ENCODE assay signal across 38 mouse cellular contexts in the genomic region with DNA sequence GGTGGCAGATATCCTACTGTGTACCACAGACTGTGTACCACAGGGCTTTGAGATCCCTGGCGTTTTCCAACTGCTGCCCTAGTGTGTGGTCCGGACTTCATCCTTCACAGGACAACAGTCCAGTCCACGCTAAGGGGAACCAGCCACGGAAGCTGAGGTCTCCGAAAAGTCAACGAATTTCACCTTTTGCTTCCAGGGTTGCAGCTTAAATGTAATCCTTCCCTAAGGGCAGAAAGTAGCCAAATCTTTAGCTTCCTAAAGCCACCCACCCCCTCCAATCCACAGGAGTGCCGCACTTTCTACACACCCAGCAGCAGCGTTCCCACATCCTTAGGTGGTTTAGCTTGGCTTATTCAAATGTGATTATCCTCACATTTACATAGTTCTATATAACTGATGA. TPM values are rescaled to one million over a fixed set of nuclear protein-coding genes. Genes with fewer than 3 reads are reported as not detected.
A peak's percentile ranks its signal among the peaks of the same experiment; 100 is the strongest.
DNase-seq lines count a peak whose midpoint lies in the region; ATAC-seq lines count a peak whose summit lies in the region.
"Had no signal": no experiment of that assay in that cellular context is flagged by ENCODE, and none has a peak within 500 bp of the region (broad histone marks: within the 10 kb centered on the region; RNA-seq: fewer than 3 reads in every experiment).

No protein-coding gene starts in this region.

- H3K4me2 ChIP-seq in intestine, embryonic 15.5 days (replicated peaks): peak overlapping the region; percentile 90
- H3K4me2 ChIP-seq in intestine, embryonic 16.5 days (ENCODE audit: low read depth, low read length): no peak overlapping the region
- H3K4me2 ChIP-seq in midbrain, embryonic 12.5 days (replicated peaks): no peak overlapping the region
- H3K4me2 ChIP-seq in midbrain, embryonic 14.5 days (ENCODE audit: low read length): no peak overlapping the region
- H3K4me2 ChIP-seq in stomach, embryonic 16.5 days (ENCODE audit: low read depth, low read length): peak overlapping the region; percentile 63
- H3K4me2 ChIP-seq: heart, embryonic 13.5 days; kidney, embryonic 15.5 days; neural tube, embryonic 12.5 days had no signal

- 7% methylated on average over 8 of the region's 8 CpGs for WGBS in intestine, embryonic 15.5 days
- 19% methylated on average over 8 of the region's 8 CpGs for WGBS in intestine, embryonic 16.5 days
- under 1% methylated on average over 8 of the region's 8 CpGs for WGBS in midbrain, embryonic 12.5 days
- 2% methylated on average over 8 of the region's 8 CpGs for WGBS in midbrain, embryonic 14.5 days
- 17% methylated on average over 8 of the region's 8 CpGs for WGBS in stomach, embryonic 16.5 days

- peak; percentile 32 for DNase-seq in embryo, embryonic 11 days
- DNase-seq in embryo, embryonic 10.5 days (ENCODE audit: low spot score): no peak
- no peak for DNase-seq in midbrain, embryonic 14.5 days
- DNase-seq: adrenal gland, adult 2 months; adrenal gland, postnatal 36 days; cerebellum, adult 18-20 months; gastrocnemius, postnatal 10 days; kidney, postnatal 25 days; liver; lung, adult 2 months; lung, postnatal 36 days; right cerebral cortex, postnatal 14 days; thymus, adult 2 months; thymus, postnatal 36 days had no signal

- peaks cover 4% of the 10 kb centered on the region; the same call in 1 of the 2 replicates for H3K4me1 ChIP-seq in intestine, embryonic 15.5 days (replicated peaks)
- H3K4me1 ChIP-seq in intestine, embryonic 16.5 days (ENCODE audit: control insufficient read depth, insufficient read depth, low read length): peaks cover 8% of the 10 kb centered on the region
- H3K4me1 ChIP-seq in midbrain, embryonic 12.5 days: peaks cover 13% of the 10 kb centered on the region
- H3K4me1 ChIP-seq in midbrain, embryonic 14.5 days (ENCODE audit: control insufficient read depth, insufficient read depth, low read length): 0 out of 2 replicates have a peak, but pooled peaks cover 2% of the 10 kb centered on the region
- no peaks in the 10 kb centered on the region for H3K4me1 ChIP-seq in stomach, embryonic 16.5 days (ENCODE audit: control insufficient read depth, insufficient read depth, low read length)

- no peaks in the 10 kb centered on the region for H3K36me3 ChIP-seq in intestine, embryonic 15.5 days
- no peaks in the 10 kb centered on the region for H3K36me3 ChIP-seq in intestine, embryonic 16.5 days (ENCODE audit: control insufficient read depth, insufficient read depth, low read length)
- no peaks in the 10 kb centered on the region for H3K36me3 ChIP-seq in midbrain, embryonic 12.5 days
- H3K36me3 ChIP-seq in midbrain, embryonic 14.5 days (ENCODE audit: control insufficient read depth, insufficient read depth, low read length): no peaks in the 10 kb centered on the region
- H3K36me3 ChIP-seq in stomach, embryonic 16.5 days (ENCODE audit: control insufficient read depth, insufficient read depth, low read length): no peaks in the 10 kb centered on the region
- H3K36me3 ChIP-seq: heart, embryonic 13.5 days; hindbrain, embryonic 10.5 days; kidney, embryonic 15.5 days; neural tube, embryonic 12.5 days had no signal

- no peaks in the 10 kb centered on the region for H3K9me3 ChIP-seq in intestine, embryonic 15.5 days
- H3K9me3 ChIP-seq in intestine, embryonic 16.5 days (ENCODE audit: control insufficient read depth, low read length): no peaks in the 10 kb centered on the region
- no peaks in the 10 kb centered on the region for H3K9me3 ChIP-seq in midbrain, embryonic 12.5 days
- no peaks in the 10 kb centered on the region for H3K9me3 ChIP-seq in midbrain, embryonic 14.5 days (ENCODE audit: control insufficient read depth, low read length)
- H3K9me3 ChIP-seq in stomach, embryonic 16.5 days (replicated peaks; ENCODE audit: control insufficient read depth, low read length): no peaks in the 10 kb centered on the region
- H3K9me3 ChIP-seq: heart, embryonic 13.5 days; hindbrain, embryonic 10.5 days; kidney, embryonic 15.5 days; neural tube, embryonic 12.5 days had no signal

- H3K27me3 ChIP-seq in intestine, embryonic 15.5 days (replicated peaks): peaks cover 69% of the 10 kb centered on the region
- H3K27me3 ChIP-seq in intestine, embryonic 16.5 days (replicated peaks; ENCODE audit: control insufficient read depth, insufficient read depth, low read length): peaks cover 50% of the 10 kb centered on the region
- peaks cover 98% of the 10 kb centered on the region for H3K27me3 ChIP-seq in midbrain, embryonic 12.5 days
- peaks cover 99% of the 10 kb centered on the region for H3K27me3 ChIP-seq in midbrain, embryonic 14.5 days (ENCODE audit: control insufficient read depth, insufficient read depth, low read length)
- peaks cover 79% of the 10 kb centered on the region for H3K27me3 ChIP-seq in stomach, embryonic 16.5 days (ENCODE audit: control insufficient read depth, insufficient read depth, low read length)
- H3K27me3 ChIP-seq: CH12.LX had no signal

- H3K9ac ChIP-seq in intestine, embryonic 15.5 days: no peak overlapping the region
- no peak overlapping the region for H3K9ac ChIP-seq in intestine, embryonic 16.5 days (ENCODE audit: low read depth, low read length)
- no peak overlapping the region for H3K9ac ChIP-seq in midbrain, embryonic 12.5 days (replicated peaks)
- H3K9ac ChIP-seq in midbrain, embryonic 14.5 days (replicated peaks; ENCODE audit: low read length): no peak overlapping the region
- H3K9ac ChIP-seq in stomach, embryonic 16.5 days (ENCODE audit: low read length): peak overlapping the region; percentile 63
- H3K9ac ChIP-seq: heart, embryonic 13.5 days; kidney, embryonic 15.5 days; liver, embryonic 14.5 days; neural tube, embryonic 12.5 days had no signal

- no peak for ATAC-seq in intestine, embryonic 15.5 days
- no peak for ATAC-seq in intestine, embryonic 16.5 days
- no peak for ATAC-seq in midbrain, embryonic 12.5 days (ENCODE audit: low FRiP score, low read depth)
- ATAC-seq in midbrain, embryonic 14.5 days (ENCODE audit: low FRiP score, low TSS enrichment): no peak
- no peak for ATAC-seq in stomach, embryonic 16.5 days (ENCODE audit: insufficient read depth, low FRiP score)
- ATAC-seq in megakaryocyte, adult 5-6 weeks (ENCODE audit: poor library complexity, severe bottlenecking): no peak
- ATAC-seq: activated CD4-positive, CD25-positive, alpha-beta regulatory T cell, adult 4 months; forebrain, embryonic 16.5 days; hindbrain, postnatal 0 days had no signal

- H3K4me3 ChIP-seq in intestine, embryonic 15.5 days (replicated peaks): no peak overlapping the region
- no peak overlapping the region for H3K4me3 ChIP-seq in intestine, embryonic 16.5 days (ENCODE audit: low read length)
- 0 out of 2 replicates have a peak overlapping the region, but pooled peaks have one; percentile 17 for H3K4me3 ChIP-seq in midbrain, embryonic 12.5 days
- H3K4me3 ChIP-seq in midbrain, embryonic 14.5 days (replicated peaks; ENCODE audit: low read depth, low read length): no peak overlapping the region
- H3K4me3 ChIP-seq in stomach, embryonic 16.5 days (replicated peaks; ENCODE audit: low read length): peak overlapping the region; percentile 51
- H3K4me3 ChIP-seq: hindbrain, embryonic 10.5 days; kidney, embryonic 15.5 days; neural tube, embryonic 12.5 days had no signal

- no peak overlapping the region for H3K27ac ChIP-seq in intestine, embryonic 15.5 days
- H3K27ac ChIP-seq in intestine, embryonic 16.5 days (ENCODE audit: low read length): no peak overlapping the region
- no peak overlapping the region for H3K27ac ChIP-seq in midbrain, embryonic 12.5 days (replicated peaks)
- H3K27ac ChIP-seq in midbrain, embryonic 14.5 days (replicated peaks; ENCODE audit: low read depth, low read length): no peak overlapping the region
- H3K27ac ChIP-seq in stomach, embryonic 16.5 days (ENCODE audit: low read length): no peak overlapping the region; the same call in 1 of the 2 replicates
- H3K27ac ChIP-seq: heart, embryonic 13.5 days; hindbrain, embryonic 10.5 days; hindbrain, postnatal 0 days; kidney, embryonic 15.5 days; liver, embryonic 14.5 days; neural tube, embryonic 12.5 days had no signal

RNA-seq across cellular contexts. Expression of a gene that starts 4.2 kb away (rescaled TPM):
- 6.4 and 8.9 TPM in 2 replicates for polyA plus RNA-seq in intestine, embryonic 15.5 days (2015; fragmentation: Nextera tagmentation; extraction: Ambion mirVana)
- polyA plus RNA-seq in intestine, embryonic 16.5 days (2015; fragmentation: Nextera tagmentation; extraction: Ambion mirVana): 2.9 and 3.3 TPM in 2 replicates
- 3.8 and 4.2 TPM in 2 replicates for polyA plus RNA-seq in midbrain, embryonic 12.5 days (2016; fragmentation: Nextera tagmentation; extraction: Ambion mirVana)
- 2.4 and 3.1 TPM in 2 replicates for polyA plus RNA-seq in midbrain, embryonic 14.5 days (2014; fragmentation: Nextera tagmentation; extraction: Ambion mirVana)
- polyA plus RNA-seq in stomach, embryonic 16.5 days (2015; fragmentation: Nextera tagmentation; extraction: Ambion mirVana): 9.8 and 10.0 TPM in 2 replicates
- not detected in 2 replicates for total RNA-seq in megakaryocyte, adult 5-6 weeks (2015)
- not detected in 2 replicates for total RNA-seq in megakaryocyte, adult 5-6 weeks (2017)
- total RNA-seq: adrenal gland, adult 2 months; adrenal gland, postnatal 36 days; CH12.LX; gastrocnemius, postnatal 10 days; heart, postnatal 10 days; layer of hippocampus, adult 18-20 months; layer of hippocampus, postnatal 10 days; left cerebral cortex, adult 18-20 months; left cerebral cortex, postnatal 14 days; megakaryocyte-erythroid progenitor cell, adult 5-6 weeks had no signal
- polyA plus RNA-seq: activated CD4-positive, CD25-positive, alpha-beta regulatory T cell, adult 4 months; C2C12; cortical plate, adult 2 months; limb, embryonic 11.5 days had no signal

RNA-seq across cellular contexts. Expression of a gene that starts 13.0 kb away (rescaled TPM):
- 0.71 and 0.92 TPM in 2 replicates for polyA plus RNA-seq in intestine, embryonic 15.5 days (2015; fragmentation: Nextera tagmentation; extraction: Ambion mirVana)
- polyA plus RNA-seq in intestine, embryonic 16.5 days (2015; fragmentation: Nextera tagmentation; extraction: Ambion mirVana): 0.50 and 0.81 TPM in 2 replicates
- 2.0 and 3.6 TPM in 2 replicates for polyA plus RNA-seq in midbrain, embryonic 12.5 days (2016; fragmentation: Nextera tagmentation; extraction: Ambion mirVana)
- 1.4 and 1.6 TPM in 2 replicates for polyA plus RNA-seq in midbrain, embryonic 14.5 days (2014; fragmentation: Nextera tagmentation; extraction: Ambion mirVana)
- 2.8 and 3.5 TPM in 2 replicates for polyA plus RNA-seq in stomach, embryonic 16.5 days (2015; fragmentation: Nextera tagmentation; extraction: Ambion mirVana)
- not detected in 2 replicates for total RNA-seq in megakaryocyte, adult 5-6 weeks (2015)
- not detected in 2 replicates for total RNA-seq in megakaryocyte, adult 5-6 weeks (2017)
- total RNA-seq: adrenal gland, adult 2 months; adrenal gland, postnatal 36 days; CH12.LX; gastrocnemius, postnatal 10 days; heart, adult 8-10 months; heart, postnatal 10 days; megakaryocyte-erythroid progenitor cell, adult 5-6 weeks had no signal
- polyA plus RNA-seq: adrenal gland, adult 2 months; C2C12 had no signal

Comparison
In these comparisons a context has a peak if more than half of its experiments do, and no peak if none do; other contexts are left out.
1. H3K4me2 ChIP-seq: peak in intestine, embryonic 15.5 days (single experiment) and stomach, embryonic 16.5 days (single experiment); none in intestine, embryonic 16.5 days (single experiment), midbrain, embryonic 12.5 days (single experiment) and midbrain, embryonic 14.5 days (single experiment).
2. H3K4me3 ChIP-seq: peak in midbrain, embryonic 12.5 days (single experiment) and stomach, embryonic 16.5 days (single experiment); none in intestine, embryonic 15.5 days (single experiment), intestine, embryonic 16.5 days (single experiment) and midbrain, embryonic 14.5 days (single experiment).